Mouse (Mus musculus) urinary bladder, postnatal 14 days (tissue): ENCODE measurements around the gene Bub1b.
"Not testable (repeated sequence)": the region's sequence is repeated elsewhere in the genome, so short reads cannot be mapped to it uniquely, and the experiment has no call there.

Experiments used
- DNase-seq: peaks from one replicate; pipeline ENCODE4 v3.0.0; 2021; ENCODE audit warnings: low spot score

Bub1b gene

DNA sequence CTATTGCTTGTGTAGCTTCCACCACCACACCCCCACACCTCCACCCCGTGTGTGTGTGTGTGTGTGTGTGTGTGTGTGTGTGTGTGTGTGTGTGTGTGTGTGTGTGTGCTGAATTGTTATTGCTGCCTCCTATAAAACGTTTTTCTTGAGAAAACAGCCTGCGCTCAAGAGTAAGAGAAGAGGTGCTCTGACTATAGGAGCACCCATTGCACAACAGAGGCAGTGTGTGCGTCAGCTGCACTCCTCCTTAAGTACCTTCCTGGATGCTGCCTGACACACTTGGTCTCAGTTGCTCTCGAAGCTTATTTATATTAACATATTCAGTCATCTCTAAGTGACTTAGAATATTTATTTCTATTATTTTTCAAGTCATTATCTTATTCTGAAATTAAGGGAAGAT lies 20.0 kb downstream of the Bub1b start:
- DNase-seq = no peak

DNA sequence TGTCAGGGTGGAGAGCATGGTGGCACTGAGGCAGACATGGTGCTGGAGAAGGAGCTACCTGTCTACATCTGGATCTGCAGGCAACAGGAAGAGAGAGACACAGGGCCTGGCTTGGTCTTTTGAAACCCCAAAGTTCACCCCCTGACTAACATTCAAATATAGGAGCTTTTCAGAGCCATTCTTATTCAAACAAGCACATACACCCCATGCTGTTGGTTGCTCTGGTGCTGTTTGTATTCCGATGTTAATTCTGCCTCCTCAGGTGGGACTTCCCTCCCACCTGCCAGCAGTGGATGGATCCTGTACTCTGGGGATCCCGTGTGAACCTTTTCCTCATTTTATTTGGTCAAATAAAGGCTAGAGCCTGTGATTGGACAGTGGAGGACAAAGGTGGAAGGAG lies 22.1 kb downstream of the Bub1b start:
- DNase-seq = no peak

- no peak for DNase-seq
Observed at GRCm38 (mm10) chr2:118620608-118621007, 22.6 kb downstream of the Bub1b start.

DNA sequence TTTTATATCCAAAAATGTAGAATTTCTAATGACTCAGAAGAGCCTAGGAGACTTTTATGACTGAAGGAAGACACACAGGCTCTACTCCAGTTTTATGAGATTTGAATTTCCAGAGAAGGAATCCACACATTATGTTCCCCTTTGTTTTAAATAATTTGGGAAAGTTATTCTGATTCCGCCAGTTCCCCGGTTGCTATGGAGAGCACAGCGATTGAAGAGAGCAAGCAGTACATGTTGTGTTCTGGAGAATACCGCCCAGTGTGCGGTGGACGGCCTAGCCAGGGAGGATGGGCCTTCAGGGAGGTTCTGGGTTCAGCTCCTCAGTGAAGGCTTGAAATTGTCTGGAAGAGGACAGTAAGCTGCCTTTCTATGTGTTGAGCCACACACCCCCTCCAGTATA lies 31.3 kb downstream of the Bub1b start:
- no peak for DNase-seq

- DNase-seq = no peak
Observed at GRCm38 (mm10) chr2:118633441-118633840, 35.4 kb downstream of the Bub1b start.

DNA sequence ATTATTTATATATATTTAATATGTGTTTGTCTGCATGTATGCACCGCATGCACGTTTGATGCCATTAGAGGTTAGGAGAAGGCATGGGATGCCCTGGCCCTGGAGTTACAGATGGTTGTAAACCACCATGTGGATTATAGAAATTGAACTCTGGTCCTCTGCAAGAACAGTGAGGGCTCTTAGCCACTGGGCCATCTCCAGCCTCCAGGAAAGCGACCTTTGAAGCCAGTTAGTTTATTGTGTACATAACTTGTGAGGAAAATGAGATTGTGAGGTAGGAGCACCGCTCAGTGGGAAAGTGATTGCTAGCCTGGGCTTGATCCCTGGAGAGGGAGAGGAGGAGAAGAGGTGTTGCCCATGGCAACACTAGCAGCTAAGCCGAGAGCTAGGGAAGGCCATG lies 39.2 kb downstream of the Bub1b start:
- no peak for DNase-seq

DNA sequence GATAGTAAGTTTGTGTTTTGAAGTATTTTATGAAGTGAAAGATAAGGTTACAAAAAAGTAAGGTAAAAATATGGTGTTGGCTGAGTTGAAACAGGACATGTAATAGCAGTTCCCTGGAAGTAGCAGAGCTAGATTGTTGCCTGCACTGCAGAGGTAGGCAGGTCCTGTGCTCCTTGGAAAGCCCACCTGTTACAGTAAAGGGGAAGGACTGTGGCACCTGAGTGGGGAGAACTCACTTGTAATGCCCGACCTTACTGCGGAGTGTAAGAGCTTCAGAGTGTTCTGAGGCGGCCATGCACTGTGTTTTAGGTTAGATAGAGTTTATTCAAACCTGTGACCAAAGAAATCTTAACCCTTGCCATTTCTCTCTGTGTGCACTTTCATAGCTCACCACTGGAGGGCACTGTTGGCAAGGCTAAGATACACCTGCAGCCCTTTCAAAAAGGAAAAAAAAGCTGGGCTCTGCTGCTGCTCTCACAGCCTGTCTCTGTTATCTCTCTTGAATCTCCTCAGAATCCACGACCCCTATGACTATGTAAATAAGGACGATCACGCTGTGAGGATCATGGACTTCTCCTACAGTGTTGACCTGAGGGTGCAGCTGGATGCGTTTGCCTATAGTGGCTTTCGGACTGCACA lies 40.0 kb downstream of the Bub1b start:
- peak; percentile 68 for DNase-seq

- DNase-seq = no peak
Observed at GRCm38 (mm10) chr2:118638686-118639085, 40.7 kb downstream of the Bub1b start.

GRCm38 (mm10) chr2:118641147-118641546 lies 43.1 kb downstream of the Bub1b start:
- DNase-seq = no peak

GRCm38 (mm10) chr2:118642431-118642830 lies 44.4 kb downstream of the Bub1b start:
- DNase-seq = no peak

DNA sequence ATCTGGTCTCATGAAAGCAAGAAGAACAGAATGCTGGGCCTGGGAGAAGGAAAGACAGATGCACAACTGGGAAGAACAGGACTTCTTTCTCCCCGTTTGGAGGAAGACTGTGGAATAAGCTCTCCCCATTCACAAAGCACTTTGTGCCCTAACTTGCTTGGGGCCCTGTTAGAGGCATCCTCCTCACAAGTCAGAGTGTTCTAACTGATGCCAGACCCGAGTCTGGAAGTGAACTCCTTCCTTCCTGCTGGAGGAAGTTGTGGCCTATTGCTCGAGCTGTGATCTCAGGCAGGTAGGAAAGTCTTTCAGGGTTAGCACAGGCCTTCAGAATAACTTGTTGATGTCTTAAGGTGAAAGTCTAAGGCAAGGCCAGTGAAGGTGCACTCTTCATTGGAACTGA lies 44.9 kb downstream of the Bub1b start:
- DNase-seq = no peak

- DNase-seq = no peak
Observed at GRCm38 (mm10) chr2:118646665-118647064, 48.7 kb downstream of the Bub1b start.

- not testable (repeated sequence) for DNase-seq
Observed at GRCm38 (mm10) chr2:118650697-118651096, 52.7 kb downstream of the Bub1b start.

DNA sequence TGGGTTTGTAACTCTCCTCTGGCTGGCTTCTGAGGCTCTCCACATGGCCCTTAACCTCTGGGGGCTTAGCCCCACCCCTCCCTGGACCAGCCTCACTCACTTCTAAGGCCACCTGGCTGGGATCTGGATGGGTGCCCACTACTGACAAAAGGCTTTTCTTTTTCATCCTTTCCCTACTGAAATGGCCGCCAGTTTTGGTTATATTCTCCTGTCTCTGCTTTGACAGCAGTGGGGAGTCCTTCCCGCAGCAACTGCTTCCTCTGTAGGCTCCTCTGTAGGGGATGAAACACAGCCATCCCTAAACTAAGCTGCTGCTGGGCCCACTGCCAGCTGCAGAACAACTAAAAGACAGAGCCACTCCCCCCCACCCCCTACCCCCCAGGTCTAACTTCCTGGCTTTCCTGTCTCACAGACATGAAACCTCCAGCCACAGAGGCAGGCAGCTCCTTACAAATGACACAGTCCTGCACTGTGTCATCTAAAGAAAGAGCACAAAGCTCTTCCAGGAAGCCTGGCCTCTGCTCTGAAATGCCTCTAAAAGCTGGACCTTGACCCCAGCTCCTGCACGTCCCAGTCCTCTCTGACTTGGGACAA lies 58.8 kb downstream of the Bub1b start:
- DNase-seq = no peak

GRCm38 (mm10) chr2:118658457-118658856 lies 60.4 kb downstream of the Bub1b start:
- DNase-seq = peak; percentile 81

GRCm38 (mm10) chr2:118659077-118659476 lies 61.1 kb downstream of the Bub1b start:
- DNase-seq = peak; percentile 64

GRCm38 (mm10) chr2:118659493-118659892 lies 61.5 kb downstream of the Bub1b start:
- DNase-seq = no peak

- peak; percentile 56 for DNase-seq
Observed at GRCm38 (mm10) chr2:118659998-118660452, 62.0 kb downstream of the Bub1b start.

DNA sequence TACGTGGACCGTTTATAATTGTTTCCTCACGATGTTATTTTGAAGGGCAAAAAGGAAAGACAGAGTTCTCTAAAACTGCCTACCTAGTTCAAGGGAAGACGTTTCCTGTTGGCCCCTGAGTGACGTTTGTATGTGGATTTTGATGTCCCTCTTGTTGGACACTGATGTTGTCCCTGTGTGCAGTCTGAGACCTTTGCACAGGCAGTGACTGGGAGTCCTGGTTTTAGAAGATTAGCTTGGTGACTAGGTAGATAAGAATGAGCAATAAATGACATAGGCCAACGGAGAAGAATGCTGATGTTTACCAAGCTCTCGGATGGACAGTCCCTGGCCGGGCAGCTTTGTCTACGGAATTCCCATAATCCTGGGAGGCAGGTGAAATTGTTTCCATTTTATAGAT lies 63.9 kb downstream of the Bub1b start:
- no peak for DNase-seq

GRCm38 (mm10) chr2:118662902-118663803 lies 65.1 kb downstream of the Bub1b start, which contains the start of gene Pak6:
TSS of gene Pak6 (plus strand) at chr2:118663303.
- peak; percentile 47 for DNase-seq

GRCm38 (mm10) chr2:118663804-118664766 lies 66.1 kb downstream of the Bub1b start:
- peak; percentile 87 for DNase-seq
